Comparison of ENCODE assay signal across 17 mouse cellular contexts in the genomic region with DNA sequence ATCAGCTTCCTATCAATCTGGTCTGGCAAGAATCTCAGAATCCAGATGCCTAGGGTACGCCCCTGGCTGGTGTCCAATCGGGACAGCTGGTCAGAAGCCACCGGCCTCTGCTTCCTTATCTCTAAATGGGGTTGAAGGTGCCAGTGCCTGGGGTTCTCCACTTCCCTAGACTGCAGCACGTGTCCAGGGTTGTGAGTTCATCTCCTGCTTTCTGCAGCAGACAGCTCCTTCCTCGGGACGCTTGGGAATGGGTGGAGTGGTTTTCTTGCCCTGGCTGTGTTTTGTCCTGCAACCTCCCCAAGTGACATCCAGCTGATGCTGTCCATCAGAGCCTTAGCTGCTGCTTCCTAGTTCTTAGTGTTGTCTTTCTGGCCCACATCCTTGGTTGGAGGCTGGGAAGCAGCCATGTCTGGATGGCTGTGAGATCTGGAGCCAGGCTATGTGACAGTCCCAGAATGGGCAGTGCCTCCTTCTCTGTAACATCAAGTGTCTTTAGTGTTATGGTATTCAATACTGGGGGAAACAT.
A peak's percentile ranks its signal among the peaks of the same experiment; 100 is the strongest.
DNase-seq lines count a peak whose midpoint lies in the region; ATAC-seq and TF ChIP-seq lines count a peak whose summit lies in the region.
"Had no signal": no experiment of that assay in that cellular context is flagged by ENCODE, and none has a peak within 500 bp of the region (broad histone marks: within the 10 kb centered on the region; RNA-seq: fewer than 3 reads in every experiment).

No protein-coding gene starts in this region.

- ATAC-seq in hindbrain, embryonic 14.5 days (ENCODE audit: low FRiP score) = no peak
- ATAC-seq in hindbrain, embryonic 12.5 days (ENCODE audit: low FRiP score) = no peak
- ATAC-seq: intestine, embryonic 16.5 days; liver, embryonic 12.5 days had no signal

- no peak for TF ChIP-seq CTCF in gastrocnemius, adult 2 months (IDR thresholded peaks at IDR 0.05)

- no peaks in the 10 kb centered on the region for H3K36me3 ChIP-seq in hindbrain, embryonic 14.5 days (replicated peaks; ENCODE audit: control insufficient read depth, insufficient read depth)
- no peaks in the 10 kb centered on the region for H3K36me3 ChIP-seq in hindbrain, embryonic 12.5 days
- H3K36me3 ChIP-seq: G1E; limb, embryonic 12.5 days; liver, embryonic 12.5 days; midbrain, embryonic 13.5 days had no signal

- no peaks in the 10 kb centered on the region for H3K27me3 ChIP-seq in hindbrain, embryonic 14.5 days (ENCODE audit: control insufficient read depth, insufficient read depth, low read length)
- no peaks in the 10 kb centered on the region for H3K27me3 ChIP-seq in hindbrain, embryonic 12.5 days
- H3K27me3 ChIP-seq: limb, embryonic 12.5 days; liver, embryonic 12.5 days; midbrain, embryonic 13.5 days had no signal

- no peak overlapping the region for H3K27ac ChIP-seq in gastrocnemius, adult 2 months
- H3K27ac ChIP-seq in hindbrain, embryonic 14.5 days = peak overlapping the region; percentile 70; the same call in 1 of the 2 replicates
- H3K27ac ChIP-seq in hindbrain, embryonic 12.5 days = no peak overlapping the region
- H3K27ac ChIP-seq: limb, embryonic 12.5 days; liver, embryonic 12.5 days had no signal

- no peak overlapping the region for H3K4me3 ChIP-seq in gastrocnemius, adult 2 months
- H3K4me3 ChIP-seq in hindbrain, embryonic 14.5 days (replicated peaks; ENCODE audit: low read length) = no peak overlapping the region
- no peak overlapping the region for H3K4me3 ChIP-seq in hindbrain, embryonic 12.5 days
- H3K4me3 ChIP-seq: limb, embryonic 12.5 days; liver, embryonic 12.5 days; midbrain, embryonic 13.5 days had no signal

- WGBS in hindbrain, embryonic 14.5 days = 74% methylated on average over 6 of the region's 6 CpGs
- 79% methylated on average over 6 of the region's 6 CpGs for WGBS in hindbrain, embryonic 12.5 days

- peak; percentile 37 for DNase-seq in gastrocnemius, adult 2 months
- DNase-seq in gastrocnemius, adult 8-10 months (ENCODE audit: low spot score in 2 of 2) = no peak
- no peak for DNase-seq in hindbrain, embryonic 14.5 days (ENCODE audit: low spot score)
- DNase-seq in right cerebral cortex, postnatal 14 days = peak; percentile 24
- no peak for DNase-seq in right cerebral cortex, adult 2 months (ENCODE audit: low spot score in 2 of 2)
- peak; percentile 31 for DNase-seq in skeletal muscle tissue, adult 2 months (ENCODE audit: low read depth, low spot score)
- DNase-seq in cerebellum, adult 11 months = no peak
- DNase-seq: adrenal gland, postnatal 14 days; embryo, embryonic 11 days; lung, embryonic 14.5 days; thymus, postnatal 4 days had no signal

- no peaks in the 10 kb centered on the region for H3K9me3 ChIP-seq in hindbrain, embryonic 14.5 days (ENCODE audit: control insufficient read depth, low read length)
- no peaks in the 10 kb centered on the region for H3K9me3 ChIP-seq in hindbrain, embryonic 12.5 days (replicated peaks)
- H3K9me3 ChIP-seq: limb, embryonic 12.5 days; liver, embryonic 12.5 days; midbrain, embryonic 13.5 days had no signal

- H3K4me2 ChIP-seq in hindbrain, embryonic 14.5 days (replicated peaks) = no peak overlapping the region
- no peak overlapping the region for H3K4me2 ChIP-seq in hindbrain, embryonic 12.5 days (replicated peaks)
- H3K4me2 ChIP-seq: limb, embryonic 12.5 days; liver, embryonic 12.5 days; lung, embryonic 14.5 days; midbrain, embryonic 13.5 days had no signal

- H3K4me1 ChIP-seq in hindbrain, embryonic 14.5 days (replicated peaks; ENCODE audit: control insufficient read depth, insufficient read depth, low read length) = peaks cover 16% of the 10 kb centered on the region
- peaks cover 11% of the 10 kb centered on the region for H3K4me1 ChIP-seq in hindbrain, embryonic 12.5 days
- H3K4me1 ChIP-seq: liver, embryonic 12.5 days had no signal

- intact Hi-C loops in gastrocnemius, adult 2 months (cut with DNase I) = loop anchor here (10.0 kb wide), 1 partner anchor 594 kb away; no protein-coding TSS in a partner anchor

- 0 out of 2 replicates have a peak overlapping the region, but pooled peaks have one; percentile 12 for H3K9ac ChIP-seq in hindbrain, embryonic 14.5 days
- no peak overlapping the region for H3K9ac ChIP-seq in hindbrain, embryonic 12.5 days
- H3K9ac ChIP-seq: limb, embryonic 12.5 days; liver, embryonic 12.5 days; lung, embryonic 14.5 days; midbrain, embryonic 13.5 days had no signal

Comparison
In these comparisons a context has a peak if more than half of its experiments do, and no peak if none do; other contexts are left out.
1. DNase-seq: peak in gastrocnemius, adult 2 months (single experiment), right cerebral cortex, postnatal 14 days (single experiment) and skeletal muscle tissue, adult 2 months (single experiment); none in gastrocnemius, adult 8-10 months (0 of 2), hindbrain, embryonic 14.5 days (single experiment), right cerebral cortex, adult 2 months (0 of 2) and cerebellum, adult 11 months (single experiment).